Mouse (Mus musculus): ENCODE results near the gene Gphb5. TPM values are rescaled to one million over a fixed set of nuclear protein-coding genes. Genes with fewer than 3 reads are reported as not detected.

The Gphb5 gene
- polyA plus RNA-seq, 1 experiment from 2014 or later = not detected

GRCm38 (mm10) chr12:75391526-75391925 lies 25.1 kb downstream of the Gphb5 start:
- H3K9ac ChIP-seq (replicated peaks) = no peak overlapping the region
- H3K4me3 ChIP-seq (replicated peaks) = no peak overlapping the region
- no peaks in the 10 kb centered on the region for H3K27me3 ChIP-seq
- WGBS = 29% methylated on average over 9 of the region's 9 CpGs
- H3K36me3 ChIP-seq = no peaks in the 10 kb centered on the region
- H3K27ac ChIP-seq = no peak overlapping the region
- no peaks in the 10 kb centered on the region for H3K9me3 ChIP-seq
- H3K4me2 ChIP-seq = no peak overlapping the region
- H3K4me1 ChIP-seq (replicated peaks) = peaks cover 24% of the 10 kb centered on the region
- ATAC-seq (ENCODE audit: insufficient number of reproducible peaks, insufficient read depth, low FRiP score, low TSS enrichment, low read depth) = no peak

DNA sequence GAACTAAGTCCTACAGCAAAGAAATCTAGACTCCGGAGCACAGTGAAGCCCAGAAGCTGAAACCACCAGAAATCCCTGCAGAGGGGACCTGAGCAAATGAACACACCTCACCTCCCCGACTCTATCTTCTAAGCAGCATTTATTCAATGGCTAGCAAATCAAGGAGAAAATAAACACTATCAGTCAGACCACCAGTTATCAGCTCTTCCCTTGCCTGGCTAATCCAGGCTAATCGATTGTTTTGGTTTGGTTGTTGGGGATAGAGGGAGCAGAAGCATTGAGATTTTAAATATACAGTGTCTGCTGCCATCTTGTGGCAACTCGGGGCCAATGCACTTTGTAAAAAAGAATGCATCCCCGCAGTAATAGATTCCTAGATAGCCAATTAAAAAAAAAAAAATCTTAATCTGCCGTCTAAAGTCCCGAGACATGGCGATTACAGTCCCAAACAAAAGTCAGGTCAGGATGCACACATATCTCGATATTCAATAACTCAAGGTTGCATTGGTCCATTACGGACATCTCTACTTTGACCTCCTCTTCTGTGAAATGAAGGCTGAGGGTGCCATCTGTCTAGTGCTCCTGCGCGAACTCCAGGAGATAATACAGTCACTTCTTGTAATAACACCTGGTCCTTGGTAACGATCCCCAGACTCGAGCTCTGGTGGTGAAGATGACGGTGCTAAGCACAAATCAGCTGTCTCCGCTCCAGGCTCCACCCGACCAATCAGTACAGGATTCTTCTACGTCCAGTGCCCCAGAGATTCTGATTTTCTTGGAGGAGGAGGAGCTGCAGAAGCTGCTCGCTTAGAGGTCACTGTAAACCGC lies 27.1 kb downstream of the Gphb5 start:
- Histone ChIP-seq H3K4me1 (replicated peaks) (peaks cover 16% of the 10 kb centered on the region), H3K27me3 (no peaks in the 10 kb centered on the region), H3K9ac (replicated peaks) (no peak overlapping the region), H3K9me3 (no peaks in the 10 kb centered on the region), H3K4me2 (no peak overlapping the region), H3K36me3 (no peaks in the 10 kb centered on the region), H3K4me3 (replicated peaks) (no peak overlapping the region), H3K27ac (no peak overlapping the region)
- WGBS = 40% methylated on average over 20 of the region's 20 CpGs
- no peak for ATAC-seq (ENCODE audit: insufficient number of reproducible peaks, insufficient read depth, low FRiP score, low TSS enrichment, low read depth)

DNA sequence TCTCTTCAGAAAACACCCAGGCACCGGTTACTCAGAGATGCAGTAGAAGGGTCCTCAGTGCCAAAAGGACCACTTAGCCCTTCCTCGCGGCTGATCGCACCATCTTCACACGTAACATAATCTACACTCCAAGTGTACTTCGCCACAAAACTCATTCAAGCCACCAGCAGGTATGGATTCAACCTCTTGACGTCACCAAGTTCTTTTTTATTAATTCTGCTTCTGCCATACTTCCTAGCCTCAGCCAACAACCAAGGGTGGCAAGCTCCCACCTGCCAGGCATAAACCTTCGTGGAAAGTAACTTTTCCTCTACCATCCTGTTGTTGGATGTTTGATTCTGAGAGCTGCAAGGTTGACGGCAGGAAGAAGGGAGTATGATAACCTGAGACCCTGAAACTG lies 28.1 kb downstream of the Gphb5 start:
- H3K27ac ChIP-seq = no peak overlapping the region
- H3K27me3 ChIP-seq = no peaks in the 10 kb centered on the region
- ATAC-seq (ENCODE audit: insufficient number of reproducible peaks, insufficient read depth, low FRiP score, low TSS enrichment, low read depth) = no peak
- H3K9me3 ChIP-seq = no peaks in the 10 kb centered on the region
- H3K36me3 ChIP-seq = no peaks in the 10 kb centered on the region
- H3K4me3 ChIP-seq (replicated peaks) = no peak overlapping the region
- no peak overlapping the region for H3K4me2 ChIP-seq
- H3K4me1 ChIP-seq (replicated peaks) = peaks cover 9% of the 10 kb centered on the region; the same call in 1 of the 2 replicates
- whole genome bisulfite sequencing = 90% methylated on average over 9 of the region's 9 CpGs
- H3K9ac ChIP-seq (replicated peaks) = no peak overlapping the region

DNA sequence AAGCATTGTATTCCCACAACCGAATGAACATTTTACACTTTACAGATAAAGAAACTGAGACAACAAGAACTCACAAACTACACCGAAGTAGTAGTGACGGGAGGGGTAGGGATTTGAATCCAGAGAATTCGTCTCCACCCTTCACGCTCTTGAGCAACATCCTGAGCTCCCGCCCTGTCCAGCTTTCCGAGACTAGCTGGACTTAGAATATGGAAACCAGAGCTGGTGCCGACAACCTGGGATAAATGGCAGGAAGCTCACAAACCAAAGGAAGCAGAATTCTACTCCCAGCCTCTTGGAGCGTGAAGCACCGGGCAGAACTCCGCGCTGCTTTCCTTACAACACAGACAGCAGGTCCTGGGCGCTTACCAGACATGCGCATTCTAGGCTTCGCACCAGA lies 28.7 kb downstream of the Gphb5 start:
- Histone ChIP-seq H3K4me2 (no peak overlapping the region), H3K27ac (no peak overlapping the region), H3K9ac (replicated peaks) (no peak overlapping the region), H3K4me1 (replicated peaks) (peaks cover 9% of the 10 kb centered on the region; the same call in 1 of the 2 replicates), H3K4me3 (replicated peaks) (no peak overlapping the region), H3K27me3 (no peaks in the 10 kb centered on the region), H3K9me3 (no peaks in the 10 kb centered on the region), H3K36me3 (no peaks in the 10 kb centered on the region)
- 81% methylated on average over 15 of the region's 15 CpGs for WGBS
- no peak for ATAC-seq (ENCODE audit: insufficient number of reproducible peaks, insufficient read depth, low FRiP score, low TSS enrichment, low read depth)

DNA sequence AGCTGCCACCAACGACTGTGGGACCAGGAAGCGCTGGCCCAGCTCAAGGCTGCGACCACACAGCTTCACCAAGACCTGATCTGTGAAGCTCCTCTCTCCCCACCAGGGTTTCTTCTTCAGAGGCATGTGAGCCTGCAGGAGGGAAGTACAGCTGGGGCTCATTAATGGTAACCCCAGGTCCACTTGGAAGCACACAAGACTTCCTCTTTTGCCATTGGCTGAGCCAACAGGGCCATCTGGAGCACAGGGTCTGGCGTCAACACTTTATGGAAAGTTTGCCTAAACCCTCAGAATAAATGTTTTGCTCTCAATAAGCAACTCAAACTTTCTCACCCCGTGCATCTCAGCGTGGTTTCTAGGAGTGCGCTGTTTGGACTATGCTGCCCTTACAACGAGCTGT lies 29.4 kb downstream of the Gphb5 start:
- H3K4me1 ChIP-seq (replicated peaks) = peaks cover 9% of the 10 kb centered on the region; the same call in 1 of the 2 replicates
- no peak overlapping the region for H3K27ac ChIP-seq
- H3K36me3 ChIP-seq = no peaks in the 10 kb centered on the region
- 60% methylated on average over 8 of the region's 8 CpGs for WGBS
- peak; percentile 31; the same call in 1 of the 2 replicates for ATAC-seq (ENCODE audit: insufficient number of reproducible peaks, insufficient read depth, low FRiP score, low TSS enrichment, low read depth)
- H3K4me3 ChIP-seq (replicated peaks) = no peak overlapping the region
- H3K9me3 ChIP-seq = no peaks in the 10 kb centered on the region
- no peak overlapping the region for H3K9ac ChIP-seq (replicated peaks)
- H3K27me3 ChIP-seq = no peaks in the 10 kb centered on the region
- no peak overlapping the region for H3K4me2 ChIP-seq

DNA sequence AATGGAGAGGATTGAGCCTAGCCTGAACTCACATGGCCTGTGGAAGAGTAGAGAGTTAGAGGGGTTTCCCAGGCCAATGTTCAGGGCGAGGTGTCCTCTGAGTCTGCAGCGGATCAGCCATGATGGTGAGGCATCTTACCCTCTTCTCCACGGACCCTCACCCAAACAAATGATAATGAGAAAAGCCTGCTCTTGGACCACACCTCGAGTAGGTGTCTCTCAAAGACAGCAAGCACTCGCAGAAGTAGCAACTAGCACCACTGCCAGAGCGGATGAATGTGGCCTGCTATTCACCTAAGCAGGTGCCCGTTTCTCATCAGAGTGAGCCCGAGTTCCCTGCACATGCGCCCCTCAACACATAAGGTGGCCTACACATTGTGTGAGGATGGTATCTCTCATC lies 29.9 kb downstream of the Gphb5 start:
- Histone ChIP-seq H3K4me2 (no peak overlapping the region), H3K27me3 (no peaks in the 10 kb centered on the region), H3K9me3 (no peaks in the 10 kb centered on the region), H3K9ac (replicated peaks) (no peak overlapping the region), H3K36me3 (no peaks in the 10 kb centered on the region), H3K4me3 (replicated peaks) (no peak overlapping the region), H3K4me1 (replicated peaks) (peaks cover 9% of the 10 kb centered on the region; the same call in 1 of the 2 replicates), H3K27ac (no peak overlapping the region)
- ATAC-seq (ENCODE audit: insufficient number of reproducible peaks, insufficient read depth, low FRiP score, low TSS enrichment, low read depth) = peak; percentile 31; the same call in 1 of the 2 replicates
- 87% methylated on average over 9 of the region's 9 CpGs for WGBS

GRCm38 (mm10) chr12:75376126-75376525 lies 40.5 kb downstream of the Gphb5 start:
- 88% methylated on average over 6 of the region's 6 CpGs for WGBS
- H3K9ac ChIP-seq (replicated peaks) = no peak overlapping the region
- ATAC-seq (ENCODE audit: insufficient number of reproducible peaks, insufficient read depth, low FRiP score, low TSS enrichment, low read depth) = no peak
- H3K4me2 ChIP-seq = no peak overlapping the region
- H3K4me3 ChIP-seq (replicated peaks) = no peak overlapping the region
- no peaks in the 10 kb centered on the region for H3K9me3 ChIP-seq
- no peaks in the 10 kb centered on the region for H3K27me3 ChIP-seq
- no peak overlapping the region for H3K27ac ChIP-seq
- H3K4me1 ChIP-seq (replicated peaks) = no peaks in the 10 kb centered on the region
- H3K36me3 ChIP-seq = no peaks in the 10 kb centered on the region

DNA sequence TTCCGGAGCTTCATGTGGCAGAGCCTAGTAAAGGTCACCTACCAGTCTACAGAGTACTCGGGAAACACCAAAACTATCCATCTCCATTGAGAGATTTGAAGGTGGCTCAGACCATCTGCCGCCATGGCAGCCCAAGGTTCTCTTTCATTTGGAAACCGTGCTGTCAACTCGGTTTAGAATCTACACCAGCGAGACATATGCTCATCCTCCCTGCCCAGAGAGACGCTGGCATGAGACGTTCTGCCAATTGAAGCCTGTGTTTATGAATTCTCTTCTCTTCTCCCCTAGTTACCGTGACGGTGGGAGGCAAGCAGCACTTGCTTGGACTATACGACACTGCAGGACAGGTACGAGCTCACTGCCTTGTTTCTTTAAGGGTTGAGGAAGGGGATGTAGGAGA lies 41.5 kb downstream of the Gphb5 start:
- WGBS = 97% methylated on average over 12 of the region's 12 CpGs
- no peak overlapping the region for H3K9ac ChIP-seq (replicated peaks)
- H3K4me2 ChIP-seq = no peak overlapping the region
- no peaks in the 10 kb centered on the region for H3K36me3 ChIP-seq
- no peak overlapping the region for H3K4me3 ChIP-seq (replicated peaks)
- ATAC-seq (ENCODE audit: insufficient number of reproducible peaks, insufficient read depth, low FRiP score, low TSS enrichment, low read depth) = no peak
- H3K4me1 ChIP-seq (replicated peaks) = no peaks in the 10 kb centered on the region
- H3K9me3 ChIP-seq = no peaks in the 10 kb centered on the region
- no peak overlapping the region for H3K27ac ChIP-seq
- H3K27me3 ChIP-seq = no peaks in the 10 kb centered on the region

GRCm38 (mm10) chr12:75374437-75374836 lies 42.1 kb downstream of the Gphb5 start:
- Histone ChIP-seq H3K9me3 (no peaks in the 10 kb centered on the region), H3K27me3 (no peaks in the 10 kb centered on the region), H3K27ac (no peak overlapping the region), H3K36me3 (no peaks in the 10 kb centered on the region), H3K4me3 (replicated peaks) (no peak overlapping the region), H3K4me1 (replicated peaks) (peaks cover 2% of the 10 kb centered on the region; the same call in 1 of the 2 replicates), H3K4me2 (no peak overlapping the region), H3K9ac (replicated peaks) (no peak overlapping the region)
- 82% methylated on average over 10 of the region's 10 CpGs for WGBS
- no peak for ATAC-seq (ENCODE audit: insufficient number of reproducible peaks, insufficient read depth, low FRiP score, low TSS enrichment, low read depth)

GRCm38 (mm10) chr12:75369418-75369851 lies 47.1 kb downstream of the Gphb5 start:
- Histone ChIP-seq H3K27ac (no peak overlapping the region), H3K27me3 (no peaks in the 10 kb centered on the region), H3K4me3 (replicated peaks) (no peak overlapping the region), H3K9ac (replicated peaks) (no peak overlapping the region), H3K9me3 (no peaks in the 10 kb centered on the region), H3K4me1 (replicated peaks) (peaks cover 7% of the 10 kb centered on the region; the same call in 1 of the 2 replicates), H3K4me2 (no peak overlapping the region), H3K36me3 (no peaks in the 10 kb centered on the region)
- WGBS = 66% methylated on average over 2 of the region's 2 CpGs
- ATAC-seq (ENCODE audit: insufficient number of reproducible peaks, insufficient read depth, low FRiP score, low TSS enrichment, low read depth) = no peak

DNA sequence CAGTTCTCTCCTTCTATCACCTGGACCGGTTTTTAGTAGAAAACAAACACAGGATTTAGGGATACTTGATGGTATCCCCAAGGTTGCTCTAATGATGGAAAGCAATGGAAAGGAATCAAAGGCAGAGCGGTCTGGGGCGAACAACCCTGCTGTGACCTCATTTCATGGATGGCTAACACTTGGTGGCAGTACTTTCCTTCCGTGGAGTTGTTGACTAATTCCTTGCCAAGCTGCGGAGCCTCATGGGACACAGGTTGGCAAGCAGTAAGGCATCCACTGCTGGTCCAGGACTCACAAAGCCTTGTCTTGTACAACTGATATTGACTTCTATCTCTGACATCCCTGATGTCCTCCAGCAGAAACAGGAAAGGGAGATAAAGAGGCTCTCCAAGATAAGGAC lies 48.1 kb downstream of the Gphb5 start:
- H3K27ac ChIP-seq = no peak overlapping the region
- no peak overlapping the region for H3K4me3 ChIP-seq (replicated peaks)
- ATAC-seq (ENCODE audit: insufficient number of reproducible peaks, insufficient read depth, low FRiP score, low TSS enrichment, low read depth) = no peak
- 88% methylated on average over 5 of the region's 5 CpGs for WGBS
- no peaks in the 10 kb centered on the region for H3K27me3 ChIP-seq
- no peaks in the 10 kb centered on the region for H3K36me3 ChIP-seq
- H3K9ac ChIP-seq (replicated peaks) = no peak overlapping the region
- no peak overlapping the region for H3K4me2 ChIP-seq
- peaks cover 7% of the 10 kb centered on the region; the same call in 1 of the 2 replicates for H3K4me1 ChIP-seq (replicated peaks)
- H3K9me3 ChIP-seq = no peaks in the 10 kb centered on the region

DNA sequence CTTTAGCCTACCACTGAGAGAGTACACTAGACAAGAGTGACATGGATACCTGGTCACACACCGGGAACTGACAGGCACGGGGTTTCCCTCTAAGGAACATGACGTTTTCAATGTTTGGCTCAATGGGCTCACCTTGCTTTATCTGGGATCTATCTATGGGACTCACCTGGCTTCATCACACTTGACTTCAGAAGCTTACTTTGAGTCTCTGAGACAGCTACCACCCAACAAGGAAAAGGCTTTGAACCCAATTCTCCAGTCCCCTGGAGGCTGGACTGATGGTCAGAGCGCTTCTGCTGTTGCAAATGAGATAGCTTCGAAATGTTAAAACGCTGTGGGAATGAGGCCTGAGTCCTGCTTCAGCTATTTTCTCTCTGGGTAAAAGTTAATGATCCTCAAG lies 49.2 kb downstream of the Gphb5 start:
- Histone ChIP-seq H3K9me3 (no peaks in the 10 kb centered on the region), H3K36me3 (no peaks in the 10 kb centered on the region), H3K4me1 (replicated peaks) (peaks cover 7% of the 10 kb centered on the region; the same call in 1 of the 2 replicates), H3K27me3 (no peaks in the 10 kb centered on the region), H3K4me3 (replicated peaks) (no peak overlapping the region), H3K4me2 (no peak overlapping the region), H3K27ac (no peak overlapping the region), H3K9ac (replicated peaks) (no peak overlapping the region)
- 92% methylated on average over 6 of the region's 6 CpGs for WGBS
- ATAC-seq (ENCODE audit: insufficient number of reproducible peaks, insufficient read depth, low FRiP score, low TSS enrichment, low read depth) = no peak
